Mouse (Mus musculus): ENCODE results near the gene Tmem106c.

GRCm38 (mm10) chr15:98003822-98004739 is 40.1 kb downstream of the Tmem106c start, which contains the start of gene Col2a1:
- TF ChIP-seq CTCF (IDR thresholded peaks at IDR 0.05; ENCODE audit: low read depth) (no peak), EP300 (IDR thresholded peaks at IDR 0.05; ENCODE audit: low read depth) (no peak)

All from liver, postnatal 0 days (tissue).